Mouse (Mus musculus): ENCODE measurements around the gene Polr1b. TPM values are rescaled to one million over a fixed set of nuclear protein-coding genes. Genes with fewer than 3 reads are reported as not detected.

Polr1b gene
- polyA plus RNA-seq (2017; shearing (Covaris generic)), result 36.3 TPM

DNA sequence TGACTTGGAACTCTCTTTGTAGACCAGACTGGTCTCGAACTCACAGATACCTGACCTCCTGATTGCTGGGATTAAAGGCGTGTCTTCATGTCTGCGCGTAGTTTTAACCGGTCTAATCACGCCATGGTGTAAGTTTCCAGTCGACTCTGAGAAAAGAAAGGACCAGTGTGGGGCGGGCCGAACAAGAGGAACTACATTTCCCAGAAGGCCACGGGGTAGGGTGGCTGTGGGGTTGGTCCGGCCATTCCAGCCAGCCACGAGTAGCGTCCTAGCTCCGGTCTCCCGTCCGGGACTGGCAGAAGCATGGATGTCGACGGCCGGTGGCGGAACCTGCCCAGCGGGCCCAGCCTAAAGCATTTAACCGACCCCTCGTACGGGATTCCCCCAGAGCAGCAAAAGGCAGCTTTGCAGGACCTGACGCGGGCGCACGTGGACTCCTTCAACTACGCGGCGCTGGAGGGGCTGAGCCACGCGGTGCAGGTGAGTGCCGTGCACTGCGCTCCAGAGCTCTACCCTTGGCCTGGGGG, at the start of gene Polr1b:
Gene Polr1b (plus strand): TSS at position 212 of the 527 bp plus-strand sequence.

DNA sequence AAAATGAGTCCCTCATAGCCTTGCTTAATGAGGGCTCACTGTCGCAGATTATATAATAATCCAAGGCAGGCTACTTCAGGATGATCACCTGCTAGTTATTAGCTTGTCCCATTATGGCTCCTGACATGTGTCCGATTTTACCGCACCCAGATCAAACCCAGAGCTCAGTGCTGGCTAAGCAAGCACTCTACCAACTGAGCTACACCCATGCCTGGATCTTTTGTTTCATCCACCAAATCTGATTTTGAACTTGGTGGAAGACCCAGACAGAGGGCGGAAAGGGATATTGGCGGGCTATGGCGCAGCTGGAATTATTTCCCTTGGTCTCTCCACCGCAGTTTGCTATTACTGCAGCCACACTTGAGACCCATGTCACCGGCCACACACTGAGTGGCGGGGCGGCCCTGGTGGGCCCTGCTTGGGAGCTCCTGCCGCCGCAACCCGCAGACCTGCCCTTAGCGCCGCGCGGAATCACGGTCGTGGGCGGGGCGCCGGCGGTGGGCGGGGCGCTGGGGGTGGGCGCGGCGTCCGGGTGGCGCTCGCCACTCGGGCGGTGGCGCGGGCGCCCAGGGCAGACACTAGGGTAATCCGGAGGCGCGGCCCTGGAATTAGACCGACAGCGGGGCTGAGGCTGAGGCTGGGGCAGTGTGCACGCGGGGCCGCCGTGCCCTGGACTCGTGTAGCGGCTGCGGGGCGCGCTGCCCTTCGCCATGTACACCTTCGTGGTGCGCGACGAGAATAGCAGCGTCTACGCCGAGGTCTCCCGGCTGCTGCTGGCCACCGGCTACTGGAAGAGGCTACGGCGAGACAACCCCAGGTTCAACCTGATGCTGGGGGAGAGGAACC, 35.1 kb upstream of the Polr1b start, which contains the start of gene Ttl:
Gene Ttl (plus strand): TSS at position 506 of the 846 bp plus-strand sequence.

DNA sequence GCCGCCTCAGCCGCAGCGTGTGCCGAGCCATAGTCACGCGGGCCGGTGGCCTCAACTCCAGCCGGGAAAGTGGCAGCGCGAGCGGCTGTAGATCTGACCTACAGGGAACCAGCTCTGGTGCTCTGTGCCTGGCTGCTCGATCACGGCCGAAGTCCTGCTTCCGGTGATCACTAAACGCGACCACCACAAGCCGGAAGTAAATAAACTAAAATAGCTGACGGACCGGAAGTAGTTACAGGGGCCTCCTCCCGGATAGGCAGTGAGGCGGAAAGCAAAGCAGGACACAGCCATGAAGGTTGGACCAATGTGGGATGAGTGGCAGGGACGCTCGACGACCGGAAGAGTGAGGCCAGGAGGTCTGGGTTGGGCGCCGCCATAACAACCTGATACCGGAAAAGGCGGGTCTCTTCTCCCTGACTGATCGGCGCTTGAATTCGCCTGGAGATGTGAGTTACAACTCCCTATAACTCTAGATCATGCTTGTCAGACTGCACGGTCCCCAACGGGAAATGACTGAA, 28.7 kb downstream of the Polr1b start, which contains the start of gene Chchd5:
Gene Chchd5 (plus strand): TSS at position 289 of the 518 bp plus-strand sequence.

Other genes starting within 250 kb of the Polr1b start
- not detected for gene Fbln7, start 238.0 kb upstream of the Polr1b start, polyA plus RNA-seq (2017; shearing (Covaris generic))
- 10.4 TPM for gene Zc3h8, start 156.9 kb upstream of the Polr1b start, polyA plus RNA-seq (2017; shearing (Covaris generic))
- gene Zc3h6, start 133.6 kb upstream of the Polr1b start, polyA plus RNA-seq (2017; shearing (Covaris generic)), result 14.5 TPM
- gene Gm10762, start 133.3 kb upstream of the Polr1b start, polyA plus RNA-seq (2017; shearing (Covaris generic)), result 5.7 TPM
- gene Vinac1, start 52.8 kb upstream of the Polr1b start, polyA plus RNA-seq (2017; shearing (Covaris generic)), result 0.25 TPM
- 2.9 TPM for gene Ttl, start 35.1 kb upstream of the Polr1b start, polyA plus RNA-seq (2017; shearing (Covaris generic))
- gene Chchd5, start 28.7 kb downstream of the Polr1b start, polyA plus RNA-seq (2017; shearing (Covaris generic)), result 27.9 TPM
- gene Slc20a1, start 97.8 kb downstream of the Polr1b start, polyA plus RNA-seq (2017; shearing (Covaris generic)), result 51.7 TPM
- gene Ckap2l, start 196.2 kb downstream of the Polr1b start, polyA plus RNA-seq (2017; shearing (Covaris generic)), result 1.9 TPM
- gene Il1a, start 209.0 kb downstream of the Polr1b start, polyA plus RNA-seq (2017; shearing (Covaris generic)), result 0.10 TPM

Measured in CD4-positive, CD25-positive, alpha-beta regulatory T cell (primary cell).